Comparison of ENCODE assay signal across 25 mouse cellular contexts in genomic region chr8:89358411-89358810, GRCm38 (mm10).
DNase-seq lines count a peak whose midpoint lies in the region; ATAC-seq lines count a peak whose summit lies in the region.
"Had no signal": no experiment of that assay in that cellular context is flagged by ENCODE, and none has a peak within 500 bp of the region (broad histone marks: within the 10 kb centered on the region; RNA-seq: fewer than 3 reads in every experiment).

No protein-coding gene starts in this region.

- ATAC-seq in forebrain, embryonic 13.5 days, result no peak
- ATAC-seq: activated CD4-positive, CD25-positive, alpha-beta regulatory T cell, adult 4 months; forebrain, postnatal 0 days; hindbrain, embryonic 16.5 days; inflammation-experienced regulatory T-cells, adult 6 months; Patski had no signal

- H3K4me1 ChIP-seq in forebrain, embryonic 13.5 days, result no peaks in the 10 kb centered on the region
- H3K4me1 ChIP-seq: embryonic facial prominence, embryonic 13.5 days; forebrain, embryonic 12.5 days; heart, embryonic 10.5 days; hindbrain, embryonic 12.5 days had no signal

- no peak overlapping the region for H3K4me3 ChIP-seq in forebrain, embryonic 13.5 days
- H3K4me3 ChIP-seq: embryonic facial prominence, embryonic 13.5 days; forebrain, embryonic 12.5 days; heart, embryonic 10.5 days; hindbrain, embryonic 12.5 days had no signal

- H3K4me2 ChIP-seq in forebrain, embryonic 13.5 days, result no peak overlapping the region
- H3K4me2 ChIP-seq: embryonic facial prominence, embryonic 13.5 days; forebrain, embryonic 12.5 days; hindbrain, embryonic 12.5 days had no signal

- no peak overlapping the region for H3K9ac ChIP-seq in forebrain, embryonic 13.5 days
- H3K9ac ChIP-seq: embryonic facial prominence, embryonic 13.5 days; forebrain, embryonic 12.5 days; forebrain, postnatal 0 days; hindbrain, embryonic 12.5 days had no signal

- DNase-seq in left cerebral cortex, adult 11 months (ENCODE audit: low spot score), result peak; percentile 6
- DNase-seq in left cerebral cortex, adult 18-20 months (ENCODE audit: low spot score in 2 of 2), result no peak
- peak; percentile 23 for DNase-seq in right cerebral cortex, adult 18-20 months
- no peak for DNase-seq in right cerebral cortex, postnatal 25 days
- peak; percentile 1 to 41 for DNase-seq in frontal cortex, postnatal 36 days (ENCODE audit: low spot score in 2 of 2)
- peak; percentile 5 to 20 for DNase-seq in right cerebral cortex, postnatal 36 days (ENCODE audit: low spot score in 2 of 2)
- DNase-seq in cerebellum, postnatal 4 days (ENCODE audit: low spot score in 2 of 2), result no peak
- DNase-seq: adrenal gland, postnatal 36 days; cerebellum, adult 11 months; cerebellum, adult 9-10 months; cerebellum, postnatal 25 days; forebrain, postnatal 0 days; gastrocnemius, postnatal 14 days; heart, postnatal 10 days; heart, postnatal 4 days had no signal

- no peak overlapping the region for H3K27ac ChIP-seq in forebrain, embryonic 13.5 days
- H3K27ac ChIP-seq: embryonic facial prominence, embryonic 13.5 days; forebrain, embryonic 12.5 days; heart, embryonic 10.5 days; hindbrain, embryonic 12.5 days had no signal

- H3K36me3 ChIP-seq in forebrain, embryonic 13.5 days (ENCODE audit: poor library complexity, severe bottlenecking), result no peaks in the 10 kb centered on the region
- H3K36me3 ChIP-seq: embryonic facial prominence, embryonic 13.5 days; forebrain, embryonic 12.5 days; heart, embryonic 10.5 days; hindbrain, embryonic 12.5 days had no signal

- H3K9me3 ChIP-seq in forebrain, embryonic 13.5 days (replicated peaks), result no peaks in the 10 kb centered on the region
- H3K9me3 ChIP-seq: embryonic facial prominence, embryonic 13.5 days; forebrain, embryonic 12.5 days; heart, embryonic 10.5 days; hindbrain, embryonic 12.5 days had no signal

- H3K27me3 ChIP-seq in forebrain, embryonic 13.5 days, result no peaks in the 10 kb centered on the region
- H3K27me3 ChIP-seq: CH12.LX; embryonic facial prominence, embryonic 13.5 days; forebrain, embryonic 12.5 days; hindbrain, embryonic 12.5 days; Patski had no signal

- WGBS in forebrain, embryonic 13.5 days, result 82% methylated on average over 4 of the region's 4 CpGs

Comparison
In these comparisons a context has a peak if more than half of its experiments do, and no peak if none do; other contexts are left out.
1. DNase-seq: peak in left cerebral cortex, adult 11 months (single experiment), right cerebral cortex, adult 18-20 months (single experiment), frontal cortex, postnatal 36 days (2 of 2) and right cerebral cortex, postnatal 36 days (2 of 2); none in left cerebral cortex, adult 18-20 months (0 of 2), right cerebral cortex, postnatal 25 days (single experiment) and cerebellum, postnatal 4 days (0 of 2).